Mouse (Mus musculus): ENCODE measurements around the gene Ifitm3.
"Not testable (repeated sequence)": the region's sequence is repeated elsewhere in the genome, so short reads cannot be mapped to it uniquely, and the experiment has no call there.

Gene Ifitm3

DNA sequence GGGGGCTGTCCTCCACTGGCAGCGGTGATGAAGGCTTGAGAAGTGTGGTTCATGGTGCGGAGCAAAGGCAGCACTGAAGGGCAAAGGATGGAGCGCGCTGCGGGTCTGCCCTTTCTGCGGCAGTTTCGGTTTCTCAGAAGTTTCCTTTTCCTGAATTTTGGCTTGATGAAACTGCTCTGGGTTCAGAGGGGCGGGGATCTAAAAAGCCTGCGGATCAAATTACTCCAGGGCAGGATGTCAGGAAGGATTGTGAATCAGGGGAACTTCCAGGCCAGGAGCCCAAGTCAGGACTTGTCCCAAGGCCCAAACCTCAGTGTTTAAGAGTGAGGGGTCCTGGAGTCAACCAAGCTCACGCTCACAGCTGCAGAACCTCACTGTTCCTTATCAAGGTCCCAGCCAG, at the start of gene Ifitm3:
Gene Ifitm3, minus strand, starts transcription at position 178 of the 400 bp plus-strand sequence.
- peak in 1 of 2 experiments; percentile 12 for DNase-seq

GRCm38 (mm10) chr7:141059929-141060328, 49.4 kb upstream of the Ifitm3 start:
- DNase-seq: no peak

DNA sequence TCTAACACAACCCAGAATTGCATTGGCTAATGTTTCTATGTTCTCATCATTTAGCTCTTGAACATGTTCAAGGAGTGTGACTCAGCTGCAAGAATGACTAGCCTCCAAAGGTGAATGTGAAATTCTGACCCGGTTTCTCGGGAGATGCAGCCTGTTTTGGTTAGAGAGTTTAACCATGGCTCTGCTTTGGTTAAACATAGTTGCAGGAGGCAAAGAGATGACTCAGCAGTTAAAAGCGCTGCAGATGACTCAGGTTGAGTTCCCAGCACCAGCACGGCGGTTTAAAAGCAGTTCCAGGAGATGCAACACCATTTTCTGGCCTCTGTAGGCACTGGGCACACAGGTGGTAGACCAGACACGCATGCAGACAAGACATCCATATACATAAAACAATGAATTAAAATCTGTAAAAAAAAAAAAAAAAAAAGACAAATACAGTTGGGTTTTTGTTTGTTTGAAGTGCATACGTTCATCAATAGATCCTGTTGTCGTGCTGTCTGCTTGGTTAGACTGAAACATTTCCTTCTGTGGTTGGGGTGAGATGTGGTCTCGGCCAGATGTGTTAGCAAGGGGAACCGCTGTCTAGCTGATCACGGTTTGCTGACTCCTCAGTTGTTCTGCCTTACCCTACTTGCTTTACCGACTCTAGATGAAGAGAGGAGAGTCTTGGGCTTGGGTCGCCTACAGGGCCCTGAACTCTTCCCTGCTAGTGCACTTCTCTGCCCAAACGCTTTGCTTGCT, 48.2 kb upstream of the Ifitm3 start:
- no peak for DNase-seq

DNA sequence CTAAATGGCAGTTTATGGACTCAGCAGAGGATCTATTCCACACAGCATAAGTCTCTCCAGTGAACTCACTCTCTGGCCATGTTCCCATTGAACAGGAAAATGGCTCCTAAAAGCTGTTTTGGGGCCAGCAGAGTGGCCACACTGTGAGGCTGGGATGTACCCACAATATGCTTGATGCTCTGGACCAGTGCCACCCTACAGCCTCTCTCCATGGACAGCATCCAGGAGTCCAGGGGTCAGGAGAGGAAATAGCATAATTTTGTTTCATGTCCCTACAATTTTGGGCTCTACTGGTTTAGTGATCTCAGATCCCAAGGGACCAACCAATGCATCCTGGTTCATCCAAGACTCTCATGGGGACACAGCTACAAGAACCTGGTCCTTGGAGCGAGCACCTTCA, 47.0 kb upstream of the Ifitm3 start:
- DNase-seq: no peak

GRCm38 (mm10) chr7:141056976-141057375, 46.4 kb upstream of the Ifitm3 start:
- DNase-seq: no peak

DNA sequence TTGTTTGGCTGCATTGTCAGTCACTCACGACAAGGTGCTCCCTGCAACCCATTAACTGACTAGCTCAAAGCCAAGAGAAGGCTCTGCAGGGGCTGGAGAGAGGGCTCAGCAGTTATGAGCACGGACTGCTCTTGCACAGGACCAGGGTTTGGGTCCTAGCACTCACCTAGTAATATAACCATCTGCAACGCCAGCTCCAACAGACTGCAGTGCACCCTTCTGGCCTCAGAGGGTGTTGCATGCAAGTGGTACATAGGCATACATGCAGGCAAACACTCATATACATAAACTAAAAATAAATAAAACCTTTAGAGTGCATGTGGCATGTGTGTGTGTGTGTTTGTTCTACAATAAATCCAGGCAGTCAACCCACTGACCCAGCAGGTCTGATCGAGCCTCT, 45.2 kb upstream of the Ifitm3 start:
- DNase-seq: no peak

DNA sequence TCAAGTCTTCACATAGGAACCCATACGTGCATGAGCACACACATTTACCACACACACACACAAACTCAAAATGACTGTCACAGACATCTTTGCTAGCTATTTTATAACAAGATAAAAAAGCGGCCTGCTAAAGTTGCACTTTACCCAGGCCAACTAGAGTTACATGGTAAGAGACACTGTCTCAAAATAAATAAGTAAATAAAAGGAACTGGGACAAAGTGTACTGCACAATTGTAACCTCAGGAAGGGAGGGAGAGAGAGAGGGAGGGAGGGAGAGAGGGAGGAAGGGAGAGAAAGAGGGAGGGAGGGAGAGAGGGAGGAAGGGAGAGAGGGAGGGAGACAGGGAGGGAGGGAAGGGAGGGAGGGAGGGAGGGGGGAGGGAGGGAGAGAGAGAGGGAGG, 41.9 kb upstream of the Ifitm3 start:
- no peak for DNase-seq

GRCm38 (mm10) chr7:141052016-141052415, 41.4 kb upstream of the Ifitm3 start:
- DNase-seq: no peak

DNA sequence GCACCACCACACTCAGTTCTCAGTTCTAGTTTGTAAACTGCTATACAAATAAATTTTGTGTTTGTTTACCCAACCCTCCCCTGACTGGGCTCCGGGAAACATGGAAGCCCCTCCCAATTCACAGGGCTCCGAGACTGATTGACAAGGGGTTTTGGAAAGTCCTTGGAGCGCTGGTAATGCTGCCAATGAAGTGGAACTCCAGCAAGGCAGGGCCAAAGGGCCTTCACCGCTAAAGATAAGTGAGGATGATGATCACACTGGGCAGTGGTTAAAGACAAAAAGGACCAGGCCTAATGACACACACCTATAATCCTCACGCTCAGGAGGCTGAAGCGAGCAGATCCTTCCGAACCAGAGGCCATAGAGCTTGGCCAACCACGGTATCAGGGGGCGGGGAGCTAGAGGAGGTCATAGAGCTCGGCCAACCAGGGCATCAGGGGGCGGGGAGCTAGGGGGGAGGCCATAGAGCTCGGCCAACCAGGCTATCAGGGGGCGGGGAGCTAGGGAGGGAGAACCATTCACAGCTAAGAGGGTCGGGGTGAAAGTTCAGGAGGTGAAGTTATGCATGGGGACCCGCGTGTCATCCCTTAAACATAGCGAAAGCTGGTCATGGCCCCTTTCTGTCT, 40.6 kb upstream of the Ifitm3 start:
- no peak for DNase-seq

DNA sequence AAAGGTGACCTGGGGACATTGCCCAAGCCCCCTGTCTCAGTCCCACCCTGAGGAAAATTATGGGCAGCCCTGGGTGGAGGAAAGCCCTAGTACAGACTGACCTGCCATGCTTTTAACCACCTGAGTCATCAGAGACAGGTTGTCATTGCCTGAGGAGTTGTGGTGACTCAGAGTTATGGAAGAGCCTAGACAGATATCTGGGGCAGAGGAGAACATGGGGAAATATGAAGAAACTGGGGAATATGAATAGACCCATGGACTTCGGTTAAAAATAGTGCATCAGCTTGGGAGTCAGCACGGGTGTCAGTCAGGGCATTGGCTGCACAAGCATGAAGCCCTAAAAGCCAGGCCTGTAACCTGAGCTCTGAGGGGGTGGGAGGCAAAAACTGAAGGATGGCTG, 38.8 kb upstream of the Ifitm3 start:
- DNase-seq: no peak

DNA sequence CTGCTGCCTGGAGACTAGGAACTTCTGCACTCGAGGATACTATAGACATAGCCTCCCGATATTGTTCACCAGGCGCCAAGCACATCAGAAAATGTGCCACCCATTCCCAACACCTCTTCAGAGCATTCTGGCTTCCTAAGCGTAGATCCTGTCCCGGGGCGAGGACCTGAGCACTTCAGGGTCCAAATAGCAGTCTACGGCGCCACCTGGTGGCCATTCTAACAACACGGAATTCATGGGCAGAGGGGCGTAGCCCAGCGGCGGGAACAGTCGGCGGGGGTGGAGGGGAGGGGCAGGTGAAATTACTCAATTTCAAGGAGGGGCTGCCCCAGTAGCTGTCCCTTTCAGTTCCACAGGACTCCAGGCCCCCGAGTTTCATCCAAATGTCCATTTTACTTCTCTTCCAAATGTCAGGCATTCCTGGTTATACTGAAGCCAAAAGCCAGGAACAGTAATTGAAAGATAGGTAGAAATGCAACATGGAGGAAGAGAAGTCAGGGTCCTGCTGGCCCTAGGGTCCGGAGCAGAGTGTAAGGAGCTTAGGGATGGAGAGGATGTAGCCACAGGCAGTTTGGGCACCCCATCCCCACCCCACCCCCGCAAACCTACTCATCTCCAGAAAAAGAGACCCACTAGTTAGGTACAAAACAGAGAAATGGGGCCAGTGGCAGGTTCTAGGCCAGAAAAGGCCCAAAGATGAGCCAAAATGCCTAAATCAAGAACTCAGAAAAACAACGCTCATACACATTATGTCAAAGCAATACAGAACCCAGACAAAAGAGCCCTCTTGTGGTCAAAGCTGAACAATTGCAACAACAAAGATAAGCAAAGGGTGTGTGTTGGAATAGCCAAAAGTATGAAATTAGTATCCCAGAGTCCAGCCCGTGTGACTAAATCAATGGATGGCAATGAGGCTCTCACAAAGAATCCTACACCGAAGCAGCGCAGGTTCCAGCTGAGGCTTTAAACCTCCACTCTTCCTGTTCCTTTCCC, 38.0 kb upstream of the Ifitm3 start:
- peak; percentile 84 to 88 for DNase-seq

- DNase-seq: no peak
Measured at GRCm38 (mm10) chr7:141047581-141048225, 37.1 kb upstream of the Ifitm3 start.

DNA sequence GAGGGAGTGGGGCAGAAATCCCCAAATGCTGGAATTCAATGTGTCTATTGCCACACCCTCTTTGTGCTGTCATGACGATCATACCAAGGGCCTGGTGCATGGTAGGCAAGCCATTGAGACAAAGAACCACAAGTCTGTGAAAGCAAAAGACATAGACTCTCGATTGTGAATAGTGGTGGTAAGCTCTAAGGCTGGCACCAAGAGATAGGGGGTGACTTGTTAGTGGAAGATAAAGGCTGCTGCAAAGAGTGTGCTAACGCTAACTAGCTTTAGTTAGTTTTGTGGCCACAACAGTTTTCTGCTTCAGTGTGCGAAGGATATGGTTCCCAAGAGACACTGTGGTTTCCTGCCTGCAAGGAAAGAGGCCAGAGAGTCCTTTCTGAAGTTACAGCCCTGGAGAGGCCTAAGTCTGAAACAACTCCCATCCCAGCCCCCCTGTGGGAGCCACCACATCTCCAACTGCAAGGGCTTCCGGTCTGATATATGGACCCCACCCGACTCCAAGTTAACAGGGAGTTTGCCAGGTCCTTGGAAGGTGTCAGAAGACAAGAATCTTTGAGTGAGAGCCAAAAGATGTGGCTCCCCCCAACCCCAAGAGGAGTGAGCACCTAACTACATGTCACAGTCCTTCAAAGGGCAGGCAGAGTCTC, 36.5 kb upstream of the Ifitm3 start:
- no peak for DNase-seq

DNA sequence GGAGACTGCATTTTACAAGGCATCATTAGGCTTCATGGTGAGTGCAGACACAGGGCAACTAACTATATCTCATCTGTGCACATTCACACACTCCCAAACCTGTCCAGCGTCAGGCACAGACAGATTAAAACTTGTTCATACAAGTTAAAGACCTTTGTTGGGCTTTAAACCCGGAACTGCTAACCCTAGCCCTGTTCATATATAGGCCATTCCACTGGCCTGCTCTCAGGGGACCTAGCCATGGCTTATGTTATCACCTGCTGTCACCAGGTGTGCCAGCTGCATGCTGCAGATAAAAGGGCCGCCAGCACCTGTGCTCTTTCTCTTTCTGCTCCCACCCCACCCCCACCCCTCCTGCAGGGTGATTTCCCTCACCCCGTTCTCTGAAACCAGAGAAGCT, 32.0 kb upstream of the Ifitm3 start:
- no peak for DNase-seq

DNA sequence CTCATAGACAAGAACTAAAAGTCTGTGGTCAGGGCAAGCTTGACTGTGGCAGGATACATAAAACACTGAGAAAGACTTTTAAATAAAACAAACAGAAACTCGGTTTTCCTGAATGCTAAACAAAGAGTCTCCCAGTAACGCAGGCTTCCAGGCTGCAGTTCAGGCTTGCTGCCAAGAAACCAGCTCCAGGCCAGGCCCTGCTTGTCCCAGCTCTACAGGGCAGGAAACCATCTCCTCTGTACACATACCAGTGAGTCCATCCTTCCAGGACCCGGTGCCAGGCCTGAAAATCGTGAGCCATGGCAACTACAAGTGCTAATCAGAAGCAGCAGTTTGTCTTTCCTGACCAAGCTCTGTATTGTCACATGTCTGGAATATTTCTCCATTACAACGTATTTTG, 31.1 kb upstream of the Ifitm3 start:
- no peak for DNase-seq

- no peak for DNase-seq
Measured at GRCm38 (mm10) chr7:141040867-141041606, 30.5 kb upstream of the Ifitm3 start.

GRCm38 (mm10) chr7:141039386-141040107, 29.0 kb upstream of the Ifitm3 start:
- DNase-seq: no peak

GRCm38 (mm10) chr7:141038090-141039032, 27.8 kb upstream of the Ifitm3 start:
- no peak for DNase-seq

GRCm38 (mm10) chr7:141036624-141037023, 26.1 kb upstream of the Ifitm3 start:
- not testable (repeated sequence) for DNase-seq
